Mouse (Mus musculus): ENCODE measurements around the gene Nid1.
A peak's percentile ranks its signal among the peaks of the same experiment; 100 is the strongest.
"Not testable (repeated sequence)": the region's sequence is repeated elsewhere in the genome, so short reads cannot be mapped to it uniquely, and the experiment has no call there.

Nid1 gene

DNA sequence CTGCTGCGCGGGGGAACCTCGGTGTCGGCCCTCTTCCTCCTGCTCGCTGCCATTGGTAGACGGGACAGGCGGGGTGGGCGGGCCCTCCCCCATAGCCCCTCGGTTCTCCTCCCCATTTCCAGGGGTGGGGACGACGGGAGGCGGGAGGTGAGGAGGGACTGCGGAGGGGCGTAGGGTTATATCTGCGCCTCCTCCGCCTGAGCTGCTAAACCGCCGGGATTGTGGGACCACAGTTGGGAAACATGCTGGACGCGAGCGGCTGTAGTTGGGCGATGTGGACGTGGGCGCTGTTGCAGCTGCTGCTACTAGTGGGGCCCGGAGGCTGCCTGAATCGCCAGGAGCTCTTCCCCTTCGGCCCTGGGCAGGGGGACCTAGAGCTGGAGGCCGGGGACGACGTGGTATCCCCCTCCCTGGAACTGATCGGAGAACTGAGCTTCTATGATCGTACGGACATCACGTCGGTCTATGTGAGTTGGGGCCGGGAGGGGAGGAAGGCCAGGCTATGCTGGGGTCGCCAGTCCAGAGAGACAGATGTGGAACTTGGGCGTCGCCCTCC, at the start of gene Nid1:
Gene Nid1 (plus strand): TSS at position 92 of the 556 bp plus-strand sequence.
- not testable (repeated sequence) for DNase-seq (ENCODE audit: low spot score in 2 of 2)

DNA sequence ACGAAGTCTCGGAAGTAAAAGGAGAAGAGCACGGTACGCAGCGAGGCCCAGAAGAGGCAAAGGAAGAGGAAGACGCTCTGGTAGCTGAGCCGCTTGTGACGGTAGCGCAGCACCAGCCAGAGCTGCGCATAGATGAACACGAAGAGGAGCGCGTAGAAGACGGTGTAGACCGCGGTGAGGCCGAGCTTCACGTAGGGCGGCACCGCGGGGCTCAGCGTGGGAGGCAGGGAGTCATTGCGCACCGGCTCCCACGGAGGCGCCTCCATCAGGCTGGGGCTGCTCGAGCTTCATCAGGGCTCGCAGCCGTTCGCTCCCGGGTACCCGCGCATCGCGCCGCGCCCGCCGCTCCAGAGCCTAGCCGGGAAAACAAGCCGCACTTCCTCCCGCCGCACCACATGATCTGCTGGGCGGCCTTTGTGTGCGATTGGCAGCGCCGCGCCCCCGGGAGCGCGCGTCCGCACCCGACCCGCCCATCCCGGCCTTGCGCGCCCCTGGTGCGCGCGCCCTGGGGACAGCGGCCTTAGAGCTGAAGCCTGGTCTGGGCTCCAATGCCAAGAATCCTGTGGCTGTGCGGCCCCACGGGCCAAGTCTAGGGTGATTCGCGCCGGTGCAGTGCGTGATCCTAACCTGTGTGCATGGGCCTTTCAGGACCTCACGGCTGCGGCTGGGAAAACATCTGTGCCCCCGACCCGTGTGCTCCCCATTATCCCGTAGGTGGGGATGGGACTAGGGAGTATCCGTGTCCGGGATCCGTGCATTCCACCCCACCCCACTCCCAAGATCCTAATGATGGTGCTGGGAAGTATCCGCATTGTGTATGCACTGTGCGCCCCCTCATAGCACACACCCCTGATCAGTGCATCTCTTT, 43.9 kb upstream of the Nid1 start, which contains the start of gene Gpr137b:
Gene Gpr137b (minus strand): TSS at position 787 of the 868 bp plus-strand sequence.
- peak; percentile 22 to 26 for DNase-seq (ENCODE audit: low spot score in 2 of 2)

DNA sequence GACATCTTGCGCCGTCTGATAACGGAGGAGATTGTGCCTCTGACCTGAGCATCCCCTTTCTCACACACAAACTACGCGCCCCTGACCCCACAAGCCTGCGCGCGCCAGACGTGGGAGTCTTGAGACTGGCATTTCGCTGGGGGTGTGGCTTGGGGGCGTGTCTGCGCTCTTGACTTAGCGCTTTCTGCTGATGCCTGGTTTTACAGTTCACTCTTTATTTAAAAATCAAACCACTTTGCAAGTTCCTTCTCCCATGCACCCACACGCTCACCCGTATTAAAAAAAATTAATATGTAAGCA, 43.3 kb upstream of the Nid1 start:
- not testable (repeated sequence) for DNase-seq (ENCODE audit: low spot score in 2 of 2)

DNA sequence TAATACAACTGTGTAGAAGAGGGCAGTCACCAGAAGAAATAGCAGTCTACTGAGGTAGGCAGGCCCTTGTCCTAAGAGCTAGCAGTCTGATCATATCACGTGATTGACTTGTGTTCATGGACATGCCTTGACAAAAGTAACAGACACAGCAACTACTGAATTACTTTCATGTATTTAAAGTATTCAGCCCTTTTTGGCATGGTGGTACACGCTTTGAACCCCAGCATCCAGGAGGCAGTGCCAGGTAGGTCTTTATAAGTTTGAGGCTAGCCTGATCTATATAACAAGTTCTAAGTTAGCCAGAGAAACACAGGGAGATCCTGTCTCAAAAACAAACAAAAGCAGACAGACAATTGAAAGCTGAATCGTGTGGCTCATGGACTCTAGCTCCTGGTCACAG, 36.5 kb upstream of the Nid1 start:
- not testable (repeated sequence) for DNase-seq (ENCODE audit: low spot score in 2 of 2)

DNA sequence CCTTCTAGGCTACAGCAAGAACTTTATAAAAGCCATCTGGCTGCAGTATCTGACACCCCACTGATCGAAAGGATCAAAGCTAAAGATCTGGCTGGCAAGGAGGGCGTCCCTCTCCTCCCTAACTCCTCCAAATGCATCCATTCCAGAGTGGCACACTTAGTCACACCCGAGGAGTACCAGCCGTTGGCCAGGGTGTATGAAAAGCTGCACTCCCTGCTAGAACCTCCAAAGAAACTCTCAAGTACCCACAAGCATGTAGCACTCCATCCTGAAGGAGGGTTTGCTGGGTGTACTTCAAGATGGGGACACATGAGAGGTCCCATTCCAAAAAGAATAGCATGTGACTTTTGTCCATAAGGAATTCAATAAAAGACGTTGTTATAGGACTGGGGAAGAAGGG, 34.5 kb upstream of the Nid1 start:
- not testable (repeated sequence) for DNase-seq (ENCODE audit: low spot score in 2 of 2)

DNA sequence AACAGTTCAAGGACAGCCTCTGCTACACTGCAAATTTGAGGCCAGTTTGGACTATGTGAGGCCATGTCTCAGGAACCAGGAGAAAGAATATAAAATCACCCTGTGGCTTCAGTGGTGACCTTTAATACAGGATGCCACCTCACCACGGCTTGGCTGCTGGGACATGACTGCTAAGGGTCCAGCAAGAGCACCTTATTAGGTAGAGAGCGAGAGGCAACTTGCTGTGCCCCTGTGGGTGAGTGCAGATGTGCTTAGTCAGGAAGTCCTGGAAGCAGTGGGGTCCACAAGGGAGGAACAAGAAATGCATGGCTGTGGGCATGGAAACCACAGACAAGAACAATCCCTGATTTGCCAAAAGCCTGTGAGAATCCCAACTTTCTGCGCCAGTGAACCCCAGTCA, 34.0 kb upstream of the Nid1 start:
- DNase-seq (ENCODE audit: low spot score in 2 of 2) = not testable (repeated sequence)

DNA sequence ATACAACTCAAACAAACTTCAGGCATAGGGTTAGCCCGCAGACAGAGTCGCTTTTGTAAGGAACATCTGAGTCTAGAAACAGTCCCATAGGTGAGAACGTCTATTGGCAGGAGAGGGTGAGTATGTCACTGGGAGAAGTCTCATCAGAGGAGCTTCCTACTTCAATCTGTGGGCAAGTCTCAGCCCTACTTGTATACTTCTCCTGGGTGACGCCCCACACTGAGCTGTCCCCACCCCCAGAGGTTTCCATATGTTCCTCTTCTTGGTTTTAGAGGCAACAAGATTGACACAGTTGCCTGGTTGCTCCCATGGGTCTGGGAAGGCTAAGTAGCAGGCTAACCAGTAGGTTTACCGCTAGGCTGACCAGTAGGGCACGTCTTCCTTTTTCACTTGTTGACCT, 33.5 kb upstream of the Nid1 start:
- DNase-seq (ENCODE audit: low spot score in 2 of 2) = not testable (repeated sequence)

DNA sequence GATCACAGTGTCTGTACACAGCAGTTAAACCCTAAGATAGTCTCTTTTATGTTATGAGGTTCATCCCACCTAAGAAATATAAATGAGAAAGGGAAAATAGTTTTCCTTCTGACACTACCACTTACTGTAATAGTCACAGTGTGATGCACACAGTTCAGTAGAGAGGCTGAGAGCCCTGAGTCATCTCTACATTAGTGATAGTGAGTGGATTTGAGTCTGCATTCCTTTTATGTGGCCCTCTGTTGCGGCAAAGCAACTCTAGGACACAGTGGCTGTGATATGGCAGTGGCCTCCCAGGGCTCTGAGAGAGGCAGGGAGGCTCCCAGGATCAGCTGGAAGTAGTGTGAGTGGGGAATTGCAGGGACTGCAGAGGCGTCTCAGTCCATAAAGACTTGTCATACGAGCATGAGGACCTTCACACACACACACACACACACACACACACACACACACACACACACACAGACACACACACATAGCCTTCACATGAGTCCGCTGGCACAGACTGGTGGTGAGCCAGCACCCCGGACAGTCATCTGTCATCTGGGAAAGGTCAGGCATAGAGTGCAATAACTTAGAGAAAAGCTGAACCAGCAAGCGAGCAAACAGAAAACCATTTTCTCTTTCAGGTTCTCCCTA, 32.7 kb upstream of the Nid1 start:
- not testable (repeated sequence) for DNase-seq (ENCODE audit: low spot score in 2 of 2)

DNA sequence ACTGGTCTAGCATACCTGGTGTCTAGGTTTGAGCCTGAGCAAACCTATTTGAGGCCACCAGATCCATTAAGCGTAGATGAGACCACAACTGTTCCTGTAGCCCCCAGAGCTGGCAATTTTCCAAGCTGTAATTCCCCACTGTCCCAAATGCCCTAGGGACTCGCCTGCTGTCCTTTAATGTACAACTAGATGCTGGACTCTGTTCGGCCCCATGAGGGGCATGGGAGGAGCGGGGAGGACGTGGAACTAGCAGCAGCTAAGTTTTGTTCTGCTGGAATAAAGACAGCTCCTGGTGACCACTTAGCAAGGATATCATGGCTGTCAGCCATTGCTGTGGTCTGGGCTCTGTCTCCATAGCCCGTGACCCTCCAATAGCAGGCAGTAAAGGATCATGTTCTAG, 31.8 kb upstream of the Nid1 start:
- DNase-seq (ENCODE audit: low spot score in 2 of 2) = not testable (repeated sequence)

DNA sequence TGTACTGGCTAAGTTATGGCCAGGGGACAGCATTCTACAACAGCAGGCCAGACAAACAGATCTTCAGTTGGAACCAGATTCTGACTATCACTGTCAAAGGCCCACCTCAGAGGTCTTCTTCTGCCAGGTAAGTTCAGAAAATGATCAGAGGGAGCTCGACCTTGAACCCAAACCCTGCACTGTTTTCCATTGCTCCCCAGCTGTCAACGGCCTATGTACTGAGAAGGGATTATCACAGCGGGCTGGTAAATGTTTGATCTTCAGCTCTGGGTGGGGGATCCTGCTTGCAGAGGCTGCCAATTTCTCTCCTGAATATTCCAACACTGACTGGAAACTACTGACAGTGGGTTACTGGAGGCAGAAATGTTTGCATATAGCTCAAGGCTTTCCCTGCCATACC, 23.1 kb upstream of the Nid1 start:
- DNase-seq (ENCODE audit: low spot score in 2 of 2) = no peak

DNA sequence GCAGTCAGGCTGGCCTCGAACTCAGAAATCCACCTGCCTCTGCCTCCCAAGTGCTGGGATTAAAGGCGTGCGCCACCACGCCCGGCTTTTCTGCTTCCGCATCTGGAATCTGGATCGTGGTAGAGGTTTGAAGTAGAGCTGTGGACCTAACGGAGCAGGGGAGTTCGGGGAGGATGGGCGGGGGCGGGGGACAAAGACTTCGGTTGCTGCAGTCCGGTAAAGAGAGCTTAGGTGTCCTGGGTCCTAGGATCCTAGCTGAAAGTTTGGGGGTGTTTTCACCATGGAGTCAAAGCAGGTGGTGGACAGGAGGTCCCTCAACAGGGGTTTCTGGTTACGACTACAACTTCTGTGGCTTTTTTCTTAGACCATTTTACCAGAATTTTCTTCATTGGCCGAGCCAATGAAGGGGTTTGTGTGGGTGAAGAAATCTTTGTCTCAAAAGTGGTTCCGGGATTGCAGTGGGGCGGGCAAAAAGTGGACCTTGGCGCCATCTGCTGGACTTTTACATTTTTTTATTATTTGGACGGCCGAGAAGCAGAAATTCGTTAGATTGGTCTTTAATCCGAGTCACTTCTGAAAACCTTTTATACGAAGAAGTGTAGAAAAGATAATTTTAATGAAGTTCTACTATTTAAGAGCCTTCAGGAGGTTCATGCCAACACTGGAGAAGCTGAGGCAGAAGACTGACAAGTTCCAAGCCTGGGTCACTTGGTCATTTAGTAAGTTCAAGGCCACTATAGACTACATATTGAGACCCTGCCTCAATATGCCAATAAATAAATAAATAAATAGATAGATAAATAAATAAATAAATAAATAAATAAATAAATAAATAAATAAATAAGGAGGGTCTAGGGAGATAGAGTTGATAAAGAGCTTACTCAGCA, 22.0 kb upstream of the Nid1 start:
- DNase-seq (ENCODE audit: low spot score in 2 of 2) = peak; percentile 33 to 49

DNA sequence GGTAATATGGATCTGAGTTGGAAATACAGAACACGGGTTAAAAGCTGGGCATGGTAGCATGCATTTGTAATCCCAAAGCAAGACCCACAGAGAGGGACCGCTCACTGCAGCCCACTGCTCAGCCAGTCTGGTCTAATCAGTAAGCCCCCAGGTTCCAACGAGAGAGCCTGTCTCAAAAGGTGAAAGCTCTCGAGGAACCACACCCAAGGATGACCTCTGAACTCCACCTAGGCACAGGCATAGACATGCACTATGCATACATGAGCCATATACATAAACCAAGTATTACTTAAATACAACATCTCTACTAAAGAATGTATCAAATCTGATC, 21.4 kb upstream of the Nid1 start:
- DNase-seq (ENCODE audit: low spot score in 2 of 2) = not testable (repeated sequence)

DNA sequence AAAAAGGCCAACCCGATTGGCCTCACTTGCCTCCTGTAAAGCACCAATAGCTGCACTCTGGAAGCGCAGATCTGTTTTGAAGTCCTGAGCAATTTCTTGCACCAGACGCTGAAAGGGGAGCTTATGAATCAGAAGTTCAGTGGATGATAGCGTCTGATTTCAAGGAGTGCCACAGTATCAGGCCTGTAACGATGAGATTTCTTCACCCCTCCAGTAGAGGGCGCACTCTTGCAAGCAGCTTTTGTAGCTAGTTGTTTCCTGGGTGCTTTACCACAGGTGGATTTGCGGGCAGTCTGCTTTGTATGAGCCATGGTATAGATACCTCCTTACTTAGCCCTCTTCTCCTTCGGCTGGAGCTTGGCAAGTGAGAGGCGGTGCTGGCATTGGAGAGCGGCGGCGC, 18.5 kb upstream of the Nid1 start:
- peak in 1 of 2 experiments; percentile 4 for DNase-seq (ENCODE audit: low spot score in 2 of 2)

DNA sequence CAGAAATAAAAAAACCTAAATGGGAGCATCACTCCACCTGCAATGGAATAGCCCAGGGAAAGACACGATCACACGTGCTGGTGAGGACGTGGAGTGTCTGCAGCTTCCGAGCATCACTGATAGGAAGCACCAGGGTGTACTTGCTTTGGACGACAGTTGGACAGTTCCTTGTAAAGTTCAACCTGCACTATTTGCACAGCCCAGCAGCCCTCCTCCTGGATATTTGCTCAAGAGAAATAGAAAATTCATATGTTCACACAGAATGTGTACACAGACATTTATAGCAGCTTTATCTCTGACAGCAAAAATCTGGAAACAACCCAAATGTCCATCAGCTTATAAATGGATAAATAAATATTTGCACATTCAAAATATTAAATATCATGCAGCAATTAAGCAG, 14.1 kb upstream of the Nid1 start:
- not testable (repeated sequence) for DNase-seq (ENCODE audit: low spot score in 2 of 2)

DNA sequence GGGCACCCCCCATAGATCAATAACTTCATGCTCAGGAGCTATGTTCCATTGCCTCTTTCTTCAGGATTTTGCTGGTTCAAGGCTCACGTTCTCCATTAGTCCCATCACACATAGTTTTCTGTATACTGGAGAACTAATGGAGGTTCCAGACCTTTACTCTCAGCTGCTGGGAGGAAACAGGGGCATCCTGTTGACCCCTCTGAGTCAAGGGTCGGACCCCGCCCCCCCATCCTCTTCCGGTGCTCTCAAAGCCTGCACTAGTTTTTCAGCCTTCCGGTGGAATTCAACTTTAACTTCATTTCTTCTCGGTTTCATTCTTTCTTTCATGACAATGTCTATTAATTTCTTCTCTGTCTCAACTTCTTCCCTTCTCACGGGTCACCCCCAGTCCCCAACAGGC, 1.2 kb upstream of the Nid1 start:
- not testable (repeated sequence) for DNase-seq (ENCODE audit: low spot score in 2 of 2)

DNA sequence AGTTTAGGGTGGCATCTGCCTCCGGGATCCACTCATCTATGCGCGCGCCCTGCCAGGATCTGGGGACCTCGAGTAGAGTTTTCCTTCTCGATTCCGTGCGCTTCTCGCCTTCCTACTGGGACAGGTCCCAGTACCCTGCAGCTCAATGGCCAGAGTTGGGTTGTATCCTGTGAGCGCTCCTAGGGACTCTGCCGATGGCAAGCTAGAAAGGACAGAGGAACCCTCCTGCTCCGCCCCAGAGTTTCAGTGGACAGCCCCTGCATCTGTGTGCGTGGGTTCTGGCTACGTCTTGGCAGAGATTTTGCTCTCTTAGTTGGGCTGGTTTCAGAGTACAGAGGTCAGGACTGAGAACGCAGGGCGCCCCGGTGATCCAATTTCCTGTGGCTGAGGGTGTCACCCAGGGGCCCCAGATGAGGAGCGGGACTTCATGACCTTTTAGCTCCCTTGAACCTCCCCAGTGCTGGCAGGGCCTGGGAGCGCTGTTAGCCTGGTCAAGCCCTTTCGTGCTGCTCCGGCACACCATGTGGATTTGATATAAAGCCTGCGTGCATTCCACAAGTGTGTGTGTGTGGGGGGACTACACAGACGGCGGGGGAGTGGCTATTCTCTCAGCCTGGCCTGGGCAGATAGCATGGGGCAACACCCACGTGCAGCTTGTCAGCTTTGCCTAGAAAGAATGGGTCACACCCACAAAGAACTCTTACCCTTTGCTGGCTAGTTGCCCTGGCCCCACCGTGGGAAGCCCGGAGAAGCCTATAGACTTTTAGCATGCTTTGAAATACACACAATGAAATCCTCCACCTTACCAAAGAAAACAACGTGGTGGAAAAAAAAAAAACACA, 982 bp downstream of the Nid1 start:
- not testable (repeated sequence) for DNase-seq (ENCODE audit: low spot score in 2 of 2)

DNA sequence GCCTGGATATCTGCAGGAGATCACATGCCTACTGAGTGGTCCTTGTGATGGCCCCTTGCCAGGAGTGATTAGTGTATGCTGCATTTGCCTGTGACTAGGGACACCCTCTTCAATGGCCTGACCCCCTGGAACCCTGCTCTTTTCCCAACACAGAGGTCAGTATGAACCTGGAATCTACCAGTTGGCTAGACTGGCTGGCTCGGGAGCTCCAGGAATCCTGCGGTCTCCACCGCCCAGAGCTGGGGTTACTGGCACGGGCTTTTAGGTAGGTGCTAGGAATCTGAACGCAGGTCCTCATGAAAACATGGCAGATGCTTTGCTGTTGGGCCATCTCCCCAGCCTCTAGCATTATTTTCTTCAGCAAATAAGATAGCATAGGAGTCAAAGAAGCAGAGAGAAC, 8.2 kb downstream of the Nid1 start:
- not testable (repeated sequence) for DNase-seq (ENCODE audit: low spot score in 2 of 2)

DNA sequence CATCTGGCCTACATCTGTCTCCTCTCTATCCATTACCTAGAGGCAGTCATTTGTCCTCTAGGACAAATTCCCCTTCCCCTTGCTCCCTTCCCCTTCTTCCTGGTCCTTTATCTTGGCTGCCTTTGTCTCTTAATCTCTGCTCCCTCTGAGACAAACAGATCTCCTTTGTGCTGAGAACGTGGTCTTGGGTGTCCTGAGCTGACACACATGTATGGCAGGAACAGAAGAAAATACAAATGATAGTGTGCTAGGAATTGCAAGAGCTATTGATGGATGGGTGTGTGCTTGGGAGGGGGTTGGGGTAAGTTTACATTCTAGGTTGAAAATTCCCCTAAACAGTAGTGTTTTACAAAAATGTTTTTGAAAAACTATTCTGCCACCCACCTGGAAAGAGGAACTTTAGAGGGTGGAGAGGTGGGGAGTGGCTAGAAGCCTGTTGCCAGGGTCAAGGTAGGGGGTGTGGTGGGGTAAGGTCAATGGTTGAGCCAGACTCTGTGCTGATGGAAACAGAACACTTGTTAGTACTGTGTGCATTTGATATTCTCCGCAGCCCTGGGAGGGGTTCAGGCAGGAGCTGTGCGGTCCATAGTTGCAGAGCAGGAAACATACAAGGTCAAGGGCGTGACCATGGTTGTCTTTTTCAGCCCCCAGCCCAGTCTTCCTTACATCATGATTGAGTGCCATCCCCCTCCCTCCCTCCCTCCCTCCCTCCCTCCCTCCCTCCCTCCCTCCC, 9.5 kb downstream of the Nid1 start:
- peak; percentile 17 to 18 for DNase-seq (ENCODE audit: low spot score in 2 of 2)

DNA sequence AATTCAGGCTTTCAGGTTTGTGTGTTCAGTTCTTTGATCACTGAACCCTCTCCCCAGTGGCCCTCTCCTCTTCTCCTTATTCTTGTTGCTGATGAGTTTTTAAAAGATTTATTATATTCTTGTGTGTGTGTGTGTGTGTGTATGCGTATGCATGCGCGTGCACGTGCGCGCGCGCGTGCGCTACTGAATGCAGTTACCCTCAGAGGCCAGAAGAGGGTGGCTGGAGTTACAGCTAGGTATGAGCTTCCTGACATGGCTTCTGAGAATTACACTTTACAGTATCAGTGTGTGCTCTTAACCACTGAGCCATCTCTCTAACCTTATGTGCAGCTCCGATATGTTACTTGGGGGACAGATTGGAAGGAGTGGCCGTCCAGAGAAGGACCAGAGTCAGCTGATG, 12.6 kb downstream of the Nid1 start:
- DNase-seq (ENCODE audit: low spot score in 2 of 2) = not testable (repeated sequence)

DNA sequence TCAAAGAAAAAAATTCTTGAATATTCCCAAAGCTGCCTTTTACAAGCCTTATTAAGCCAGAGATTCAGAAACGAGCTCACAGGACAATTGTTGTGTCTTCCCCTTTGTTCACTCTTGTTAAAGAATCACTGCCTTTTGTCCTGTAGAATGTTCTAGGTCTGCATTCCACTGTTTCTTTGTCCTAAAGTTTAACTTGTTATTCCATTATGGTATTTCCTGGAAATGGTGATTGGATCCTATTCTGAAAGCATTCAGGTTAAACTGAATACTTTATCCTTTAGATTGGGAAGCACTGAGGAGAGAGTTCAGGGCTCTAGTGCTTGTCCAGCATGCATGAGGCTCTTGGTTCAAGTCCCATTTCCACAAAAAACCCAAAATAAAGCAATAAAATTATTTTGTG, 13.6 kb downstream of the Nid1 start:
- not testable (repeated sequence) for DNase-seq (ENCODE audit: low spot score in 2 of 2)

All from spleen, postnatal 36 days (tissue).